Mouse (Mus musculus) frontal cortex, postnatal 10 days (tissue): Measurements from ENCODE around the gene Sfi1.
A peak's percentile ranks its signal among the peaks of the same experiment; 100 is the strongest.
"Not testable (repeated sequence)": the region's sequence is repeated elsewhere in the genome, so short reads cannot be mapped to it uniquely, and the experiment has no call there.

Experiments used
- DNase-seq, 2 experiments: peaks; one replicate each; pipeline ENCODE4 v3.0.0; 2022; ENCODE audit warnings: low spot score in 2 of 2, mixed read lengths in 1 of 2

Gene Sfi1

DNA sequence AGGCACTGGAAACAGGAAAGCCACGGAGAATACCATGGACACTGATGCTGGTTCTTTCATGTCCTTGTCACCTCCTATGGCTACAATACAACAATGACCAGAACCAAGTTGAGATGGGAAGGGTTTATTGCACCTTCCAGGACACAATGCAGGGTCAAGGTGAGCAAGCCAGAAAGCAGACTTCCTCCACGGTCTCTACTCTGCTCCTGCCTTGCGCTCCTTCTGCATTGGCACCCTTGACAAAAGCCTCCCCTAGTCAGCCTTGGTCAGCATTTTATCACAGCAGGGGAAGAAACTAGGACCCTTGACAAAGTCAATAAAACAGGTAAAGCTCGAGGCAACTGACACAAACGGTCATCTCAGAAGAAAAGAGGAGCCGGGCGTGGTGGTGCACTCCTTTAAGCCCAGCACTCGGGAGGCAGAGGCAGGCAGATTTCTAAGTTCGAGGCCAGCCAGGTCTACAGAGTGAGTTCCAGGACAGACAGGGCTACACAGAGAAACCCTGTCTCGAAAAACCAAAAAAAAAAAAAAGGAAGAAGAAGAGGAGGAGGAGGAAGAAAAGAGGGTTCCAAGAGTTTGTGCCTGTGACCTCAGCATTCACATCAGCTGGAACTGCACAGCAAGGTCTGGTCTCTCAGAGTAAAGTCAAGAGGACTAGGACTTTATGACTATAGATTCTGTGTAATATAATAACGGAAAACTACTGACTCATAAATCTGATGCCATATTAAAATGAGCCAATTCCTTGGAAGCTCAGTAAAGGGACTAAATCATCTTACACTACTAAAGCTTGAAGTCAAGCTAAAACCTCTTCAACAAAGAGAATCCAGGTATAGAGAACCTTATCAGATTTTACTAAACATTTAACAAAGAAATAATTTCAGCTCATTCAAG lies 19.6 kb downstream of the Sfi1 start:
- DNase-seq: peak; percentile 67 to 73

DNA sequence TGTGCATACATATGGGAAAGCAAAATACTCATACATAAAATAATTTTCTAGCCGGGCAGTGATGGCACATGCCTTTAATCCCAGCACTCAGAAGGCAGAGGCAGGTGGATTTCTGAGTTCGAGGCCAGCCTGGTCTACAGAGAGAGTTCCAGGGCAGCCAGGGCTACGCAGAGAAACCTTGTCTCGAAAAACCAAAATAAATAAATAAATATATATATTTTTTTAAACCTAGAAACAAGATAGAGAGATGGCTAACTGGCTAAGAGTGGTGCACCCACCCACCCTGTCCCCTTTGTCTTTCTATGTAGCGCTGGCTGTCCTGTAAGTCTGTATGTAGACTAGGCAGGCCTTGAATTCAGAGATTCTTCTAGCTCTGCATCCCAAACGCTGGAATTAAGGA lies 20.7 kb downstream of the Sfi1 start:
- DNase-seq: not testable (repeated sequence)

DNA sequence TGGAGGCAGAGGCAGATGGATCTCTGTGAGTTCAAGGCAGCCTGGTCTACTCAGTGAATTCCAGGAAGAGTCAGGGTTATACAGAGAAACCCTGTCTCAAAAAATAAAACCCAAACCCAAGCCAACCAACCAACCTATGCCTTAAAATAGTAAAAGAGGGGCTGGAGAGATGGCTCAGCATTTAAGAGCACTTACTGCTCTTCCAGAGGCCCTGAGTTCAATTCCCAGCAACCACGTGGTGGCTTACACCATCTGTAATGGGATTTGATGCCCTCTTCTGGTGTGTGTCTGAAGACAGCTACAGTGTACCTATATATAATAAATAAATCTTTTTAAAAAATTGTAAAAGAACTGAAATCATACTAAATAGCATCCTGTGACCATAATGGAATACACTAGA lies 21.3 kb downstream of the Sfi1 start:
- peak; percentile 43 to 70 for DNase-seq

DNA sequence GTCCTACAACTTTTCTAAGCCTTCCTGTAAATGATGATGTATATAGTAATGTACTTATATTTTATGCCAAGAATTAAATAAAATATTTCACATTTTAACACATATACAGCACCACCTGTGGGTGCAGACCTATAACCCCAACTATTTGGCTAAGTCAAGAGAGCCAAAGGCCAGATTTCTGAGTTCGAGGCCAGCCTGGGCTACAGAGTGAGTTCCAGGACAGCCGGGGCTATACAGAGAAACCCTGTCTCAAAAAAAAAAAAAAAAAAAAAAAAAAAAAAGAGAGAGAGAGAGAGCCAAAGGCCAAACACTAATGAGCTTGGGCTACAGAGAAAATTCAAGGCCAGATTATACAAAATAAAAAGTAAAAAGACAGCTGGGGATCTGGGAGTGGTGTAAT lies 24.2 kb downstream of the Sfi1 start:
- peak in 1 of 2 experiments; percentile 40 for DNase-seq

DNA sequence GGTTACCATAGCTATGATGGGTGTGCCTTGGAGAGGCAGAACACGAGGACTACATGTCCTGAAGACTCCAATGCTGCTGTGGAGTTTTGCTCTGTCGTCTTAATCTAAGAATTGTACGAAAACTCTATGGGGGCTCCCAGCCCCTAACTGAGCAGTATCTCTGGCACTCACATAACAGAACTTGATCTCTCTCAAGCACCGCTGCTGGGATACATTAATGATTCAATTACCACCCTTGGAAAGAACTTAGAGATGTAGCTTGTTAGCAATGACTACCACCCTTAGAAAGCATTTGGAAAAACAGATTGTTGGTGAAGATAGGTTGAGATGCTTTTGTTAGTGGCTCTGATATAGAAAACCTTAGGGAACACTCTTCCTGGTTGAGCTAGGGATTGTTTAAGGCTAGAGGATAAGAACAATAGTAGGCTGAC lies 25.7 kb downstream of the Sfi1 start:
- DNase-seq: peak in 1 of 2 experiments; percentile 39

DNA sequence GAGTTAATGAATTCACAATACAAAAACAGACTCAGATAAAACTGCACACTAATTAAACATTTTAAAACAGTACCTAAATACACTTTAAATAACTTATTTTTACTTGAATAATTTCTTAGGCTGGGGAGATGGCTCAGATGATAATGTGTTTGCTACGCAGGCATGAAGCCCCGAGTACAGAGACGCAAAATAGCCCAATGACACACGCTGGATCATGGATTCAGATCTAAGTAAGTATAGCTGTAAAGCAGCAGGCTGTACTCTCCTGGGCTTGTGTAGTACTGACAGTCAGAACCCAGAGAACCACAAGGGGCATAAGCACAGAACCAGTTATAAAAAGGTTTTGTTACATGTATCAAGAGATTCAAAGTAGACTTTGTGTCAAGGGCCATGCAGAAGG lies 26.1 kb downstream of the Sfi1 start:
- DNase-seq: not testable (repeated sequence)

DNA sequence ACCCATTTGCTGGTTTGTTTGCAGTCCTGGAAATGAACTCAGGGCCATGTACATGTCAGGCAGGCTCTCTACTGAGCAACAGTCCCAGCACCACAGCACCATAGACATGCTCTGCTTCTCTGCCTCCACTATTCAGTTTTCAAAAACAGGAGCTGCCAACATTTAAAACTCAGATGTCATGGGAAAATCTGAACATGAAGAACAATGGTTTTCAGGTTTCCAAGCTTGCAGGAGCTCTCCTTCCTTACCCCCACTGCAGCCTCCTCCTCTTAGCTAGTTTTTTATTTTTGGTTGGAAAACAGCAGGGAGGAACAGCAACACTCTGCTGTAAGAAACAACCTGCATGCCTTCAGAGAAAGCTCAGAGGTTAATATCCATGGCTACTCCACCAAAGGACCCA lies 26.9 kb downstream of the Sfi1 start:
- not testable (repeated sequence) for DNase-seq

DNA sequence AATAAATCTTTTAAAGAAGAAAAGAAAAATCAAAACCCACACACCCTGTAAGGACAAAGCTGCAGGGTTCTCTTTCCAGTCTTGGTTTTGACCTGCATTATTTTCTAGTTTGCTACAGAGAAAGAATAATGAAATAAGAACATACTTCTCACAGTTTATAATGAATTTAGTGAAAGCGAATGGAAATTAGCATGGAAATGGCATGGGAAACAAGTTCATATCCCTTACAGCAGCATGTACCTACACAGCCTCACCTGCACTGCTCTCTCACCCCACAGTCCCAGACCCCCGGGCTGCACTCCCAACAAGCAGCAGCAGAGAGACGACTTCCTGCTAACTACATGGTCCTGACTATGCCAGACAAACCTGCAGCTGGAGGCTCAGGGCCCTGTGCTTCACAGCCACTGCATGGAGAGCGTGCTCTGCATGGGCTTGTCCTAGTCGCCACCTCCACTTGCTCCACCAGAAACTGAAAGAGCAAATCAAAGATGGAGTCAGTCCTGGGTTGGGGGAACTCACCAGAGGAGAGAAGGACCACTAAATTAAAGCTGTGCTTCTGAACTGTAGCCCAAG lies 28.0 kb downstream of the Sfi1 start:
- DNase-seq: not testable (repeated sequence)

DNA sequence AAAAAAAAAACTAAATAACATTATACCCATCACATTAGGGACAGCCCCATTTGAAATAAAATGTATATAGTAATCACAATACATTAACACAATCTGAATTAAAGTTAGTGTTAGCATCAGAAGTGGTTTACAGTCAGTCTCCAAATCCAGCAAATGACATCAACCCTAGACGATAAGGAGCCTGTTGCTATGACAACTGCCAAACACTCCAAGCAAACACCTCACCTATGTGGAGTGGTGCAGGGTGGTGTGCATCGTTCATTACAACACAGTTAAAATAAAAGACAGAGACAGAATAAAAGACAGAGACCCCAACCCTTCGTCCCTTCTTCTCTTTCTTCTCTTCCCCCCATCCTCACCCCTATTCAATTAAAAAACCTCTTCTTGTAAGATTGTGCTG lies 29.6 kb downstream of the Sfi1 start:
- not testable (repeated sequence) for DNase-seq

DNA sequence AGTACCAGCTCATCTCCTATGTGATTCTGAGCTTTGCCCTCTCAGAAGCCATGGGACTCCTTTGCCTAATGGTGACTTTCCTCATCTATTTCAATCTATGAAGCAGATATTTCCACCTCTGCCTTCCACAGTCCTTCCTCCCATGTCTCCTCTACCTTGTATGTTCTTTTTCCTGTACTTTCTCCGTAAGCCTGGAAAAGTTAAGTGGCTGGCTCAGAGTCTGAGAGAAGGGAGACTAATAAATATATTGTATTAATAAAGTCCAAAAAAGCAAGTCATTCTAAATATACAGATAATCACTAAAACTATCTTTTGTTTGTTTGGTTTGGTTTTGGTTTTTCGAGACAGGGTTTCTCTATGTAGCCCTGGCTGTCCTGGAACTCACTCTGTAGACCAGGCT lies 30.1 kb downstream of the Sfi1 start:
- DNase-seq: not testable (repeated sequence)

DNA sequence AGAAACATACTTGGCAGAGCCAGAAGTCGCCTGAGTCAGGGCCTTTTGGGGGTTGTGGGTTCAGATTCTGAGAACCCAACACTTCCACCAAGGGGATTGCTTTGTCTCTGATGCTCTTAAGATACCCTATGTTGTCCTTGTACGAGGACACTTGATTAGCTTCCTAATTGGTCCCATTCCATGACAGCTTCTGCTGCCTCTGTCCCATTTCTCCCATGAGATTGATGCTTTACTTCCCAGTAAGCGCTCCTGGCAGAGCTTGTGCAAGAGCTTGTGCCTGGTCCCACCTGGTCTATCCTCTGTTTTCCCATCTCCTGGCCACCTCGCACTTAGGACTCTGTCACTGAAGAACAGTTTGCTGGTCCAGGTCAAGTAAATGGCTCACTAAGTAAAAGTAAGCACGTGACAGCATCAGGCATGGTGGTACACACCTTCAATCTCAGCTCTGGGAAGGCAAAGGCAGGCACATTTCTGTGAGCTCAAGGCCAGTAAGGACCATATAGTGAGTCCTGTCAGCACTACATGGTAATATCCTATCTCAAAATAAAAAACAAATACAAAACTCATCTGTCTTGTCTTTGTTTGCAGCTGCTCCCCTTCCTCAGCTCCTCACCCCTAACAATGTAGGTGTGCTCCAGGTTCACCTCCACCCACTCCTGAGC lies 30.9 kb downstream of the Sfi1 start:
- peak; percentile 57 to 59 for DNase-seq

DNA sequence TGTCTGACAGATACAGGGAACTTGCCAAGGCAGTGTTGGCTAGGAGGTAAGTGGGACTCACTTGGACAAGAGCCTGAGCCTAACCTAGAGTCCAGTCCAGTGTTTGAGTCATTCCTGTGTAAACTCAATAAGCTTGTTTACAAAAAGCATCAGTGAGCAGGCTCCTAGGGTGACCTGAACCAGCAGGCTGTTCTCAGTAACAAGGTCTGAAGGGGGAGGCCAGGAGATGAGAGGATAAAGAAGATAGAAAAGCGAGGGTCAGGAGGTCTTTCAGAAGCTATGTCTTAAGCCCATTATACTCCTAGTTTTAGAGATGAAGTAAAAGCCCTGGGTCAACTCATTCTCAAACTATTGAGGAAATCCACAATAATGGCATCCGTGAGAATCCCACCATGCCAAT lies 31.9 kb downstream of the Sfi1 start:
- DNase-seq: peak; percentile 53 to 59

DNA sequence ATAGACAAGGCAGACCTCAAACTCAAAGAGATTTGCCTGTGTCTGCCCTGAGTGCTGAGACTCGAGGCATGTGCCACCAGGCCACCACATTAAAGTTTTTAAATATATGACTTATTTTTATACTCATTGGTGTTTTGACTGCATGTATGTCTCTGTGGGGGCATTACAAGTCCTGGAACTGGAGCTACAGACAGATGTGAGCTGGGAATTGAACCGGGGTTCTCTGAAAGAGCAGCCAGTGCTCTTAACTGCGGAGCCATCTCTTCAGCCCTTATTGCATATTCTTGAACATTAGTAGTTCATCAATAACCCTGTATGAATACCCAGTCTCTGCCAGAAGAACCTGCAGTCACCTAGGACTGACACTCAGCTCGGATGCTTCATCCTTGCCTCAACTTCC lies 34.5 kb downstream of the Sfi1 start:
- not testable (repeated sequence) for DNase-seq

DNA sequence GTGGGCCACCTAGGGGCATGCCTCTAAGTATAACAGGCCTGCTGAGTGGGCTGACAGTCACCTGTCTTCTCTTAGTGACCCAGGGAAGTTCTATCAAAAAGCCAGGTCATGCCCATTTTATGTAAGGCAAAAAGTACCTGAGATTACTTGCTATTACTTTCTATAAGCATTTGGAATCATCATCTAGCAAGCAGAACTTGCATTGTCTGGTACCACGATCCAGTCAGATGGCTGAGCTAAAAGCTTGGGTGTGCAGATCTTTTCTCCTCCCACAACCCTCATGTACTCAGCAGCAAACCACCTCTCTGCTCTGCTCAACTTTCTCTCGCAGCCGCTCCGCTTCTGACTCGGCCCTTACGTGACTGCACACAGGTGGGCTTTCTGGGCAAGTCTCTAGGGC lies 35.3 kb downstream of the Sfi1 start:
- not testable (repeated sequence) for DNase-seq

DNA sequence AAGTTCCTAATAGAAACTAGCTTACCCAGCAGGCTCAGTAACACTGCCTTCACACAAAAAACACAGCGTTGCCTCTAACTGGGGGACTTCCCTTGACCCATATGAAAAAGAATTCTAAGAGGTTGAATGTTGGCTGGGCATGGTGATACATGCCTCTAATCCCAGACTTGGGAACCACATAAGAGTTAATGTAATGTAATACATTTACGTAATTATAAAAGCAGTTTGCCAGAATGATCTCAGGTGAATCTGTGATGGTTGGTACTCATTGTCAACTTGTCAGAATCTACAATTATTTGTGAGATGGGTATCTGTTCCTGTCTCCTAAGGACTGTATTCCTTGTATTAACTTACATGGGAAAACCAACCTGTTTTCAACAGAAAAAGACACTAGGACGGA lies 36.3 kb downstream of the Sfi1 start:
- not testable (repeated sequence) for DNase-seq

DNA sequence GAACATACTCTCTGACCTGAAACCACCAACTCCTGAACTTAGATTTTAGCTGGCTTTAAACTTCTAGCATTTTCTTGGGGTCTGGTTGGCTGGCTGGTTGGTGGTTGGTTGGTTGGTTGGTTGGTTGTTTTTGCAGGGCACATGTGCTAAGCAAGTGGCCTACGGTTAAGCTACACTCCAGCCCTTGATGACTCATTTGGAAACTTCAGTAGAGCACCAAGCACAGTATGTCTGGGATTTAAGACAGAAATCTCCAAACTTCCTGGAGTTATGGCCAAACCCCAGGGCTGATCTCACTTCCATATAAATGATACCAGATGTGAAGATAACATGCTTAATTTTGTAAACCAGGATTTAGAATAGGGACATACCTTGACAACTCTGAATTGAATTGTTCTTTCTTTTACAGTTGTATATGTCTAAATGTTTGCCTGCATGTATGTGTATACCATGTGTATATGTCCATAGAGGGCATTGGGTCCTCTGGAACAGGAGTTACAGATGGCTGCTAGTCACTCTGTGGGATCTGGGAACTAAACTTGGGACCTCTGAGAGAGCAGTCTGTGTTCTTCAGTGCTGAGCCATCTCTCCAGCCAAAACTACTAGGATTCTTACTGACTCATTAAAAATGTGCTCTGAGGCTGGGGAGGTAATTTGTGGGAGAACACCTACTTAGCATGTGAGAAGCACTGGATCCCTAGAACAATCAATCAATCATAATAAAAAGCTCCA lies 39.4 kb downstream of the Sfi1 start:
- peak; percentile 58 to 69 for DNase-seq

DNA sequence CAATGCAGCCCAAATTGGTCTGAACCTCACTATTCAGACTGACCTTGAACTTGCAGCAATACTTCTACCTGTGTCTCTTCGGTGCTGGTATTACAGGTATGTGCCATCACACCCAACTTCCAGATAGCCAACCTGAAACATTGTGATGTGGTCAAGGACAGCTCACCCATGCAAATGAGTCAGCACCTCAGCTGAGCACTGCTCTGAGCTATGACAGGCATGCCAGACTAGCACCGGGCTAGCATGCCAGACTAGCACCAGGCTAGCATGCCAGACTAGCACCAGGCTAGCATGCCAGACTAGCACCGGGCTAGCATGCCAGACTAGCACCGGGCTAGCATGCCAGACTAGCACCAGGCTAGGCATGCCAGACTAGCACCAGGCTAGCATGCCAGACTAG lies 41.9 kb downstream of the Sfi1 start:
- DNase-seq: not testable (repeated sequence)

DNA sequence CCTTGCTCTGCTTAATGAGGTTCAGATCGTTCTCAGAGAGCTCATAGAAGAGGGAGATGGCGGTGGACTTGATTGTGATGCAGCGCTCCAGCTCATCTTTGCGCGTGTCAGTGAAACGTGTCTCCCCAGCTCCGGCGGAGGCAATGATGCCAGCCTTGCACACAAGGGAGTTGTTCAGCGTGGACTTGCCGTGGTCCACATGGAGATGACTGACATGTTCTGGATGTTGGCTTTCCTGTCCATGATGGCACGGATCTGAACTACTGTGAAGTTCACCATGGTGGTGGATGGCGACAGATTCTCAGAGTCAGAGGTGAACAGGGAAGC lies 42.6 kb downstream of the Sfi1 start:
- not testable (repeated sequence) for DNase-seq

DNA sequence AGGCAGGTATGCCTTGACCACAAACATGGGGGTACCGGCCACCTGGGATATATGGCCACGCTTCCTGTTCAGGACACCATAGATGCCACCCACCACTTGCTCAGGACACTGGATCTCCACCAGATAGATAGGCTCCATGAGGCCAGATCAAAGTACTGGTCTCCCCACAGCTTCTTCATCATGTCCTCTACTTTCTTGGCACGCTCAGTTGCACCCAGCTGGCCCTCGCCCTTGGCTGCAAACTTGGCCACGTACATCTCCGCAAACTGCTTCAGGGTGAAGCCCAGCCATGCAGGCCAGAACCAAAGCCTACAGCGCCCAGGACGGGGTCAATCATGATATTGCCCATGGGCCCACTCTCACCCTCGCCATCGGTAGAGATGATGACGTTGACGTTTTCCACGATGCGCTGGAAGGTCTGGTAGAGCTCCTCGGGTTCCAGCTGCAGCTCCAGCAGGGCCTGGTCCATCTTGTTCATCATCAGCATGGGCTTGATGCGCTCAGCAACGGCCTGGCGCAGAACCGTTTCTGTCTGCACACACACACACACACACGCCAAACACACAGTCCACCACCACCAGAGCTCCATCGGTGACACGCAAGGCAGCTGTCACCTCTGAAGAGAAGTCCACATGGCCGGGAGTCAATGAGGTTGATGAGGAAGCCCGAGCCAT lies 43.1 kb downstream of the Sfi1 start:
- not testable (repeated sequence) for DNase-seq

DNA sequence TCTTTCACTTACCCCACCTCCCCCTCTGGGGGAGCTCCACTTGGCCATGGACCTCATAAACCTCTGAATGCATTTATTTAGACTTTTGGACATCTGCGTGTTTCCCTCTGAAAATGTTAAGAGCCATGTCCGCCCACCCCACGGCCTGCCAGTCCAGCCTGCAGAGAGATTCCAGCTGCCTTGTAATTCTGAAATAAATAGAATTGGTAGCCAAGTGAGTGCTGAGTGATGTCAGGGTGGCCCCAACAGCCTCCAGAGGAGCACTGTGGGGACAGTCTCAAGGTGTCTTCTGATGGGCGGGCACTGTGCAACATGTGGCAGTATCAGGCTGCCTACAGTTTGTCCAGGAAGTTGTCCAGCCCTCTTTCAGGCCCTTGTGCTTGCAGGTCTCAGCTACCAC lies 43.8 kb downstream of the Sfi1 start:
- not testable (repeated sequence) for DNase-seq

DNA sequence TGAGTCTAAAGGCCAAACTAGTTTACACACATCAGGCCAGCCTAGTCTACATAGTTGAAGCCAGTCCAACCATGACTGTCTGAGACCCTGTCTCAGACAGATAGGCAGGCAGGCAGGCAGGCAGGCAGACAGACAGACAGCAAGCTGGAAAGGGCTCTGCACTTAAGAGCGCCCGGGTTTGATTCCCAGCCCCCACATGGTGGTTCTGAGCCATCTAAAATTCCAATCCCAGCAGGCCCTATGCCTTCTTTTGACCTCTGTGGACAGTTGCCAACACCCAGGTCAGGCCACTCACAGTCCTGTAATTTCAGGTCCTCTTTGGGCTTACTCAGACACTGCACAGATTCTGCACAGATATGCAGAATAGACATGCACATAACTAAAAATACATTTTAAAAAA lies 46.5 kb downstream of the Sfi1 start:
- not testable (repeated sequence) for DNase-seq
